ENCODE assay signal across 13 mouse cellular contexts in genomic region chr15:77219571-77219970, GRCm38 (mm10).
A peak's percentile ranks its signal among the peaks of the same experiment; 100 is the strongest.
DNase-seq lines count a peak whose midpoint lies in the region; ATAC-seq and TF ChIP-seq lines count a peak whose summit lies in the region.
"Had no signal": no experiment of that assay in that cellular context is flagged by ENCODE, and none has a peak within 500 bp of the region (broad histone marks: within the 10 kb centered on the region; RNA-seq: fewer than 3 reads in every experiment).

No protein-coding gene starts in this region.

- H3K27ac ChIP-seq in gastrocnemius, adult 2 months, result peak overlapping the region; percentile 46
- no peak overlapping the region for H3K27ac ChIP-seq in hindbrain, embryonic 16.5 days (ENCODE audit: low read depth, low read length)
- no peak overlapping the region for H3K27ac ChIP-seq in hindbrain, embryonic 13.5 days
- H3K27ac ChIP-seq in embryonic fibroblast, embryonic 13.5 days (ENCODE audit: insufficient read depth, low read length), result peak overlapping the region; percentile 93
- H3K27ac ChIP-seq: macrophage had no signal

- H3K4me1 ChIP-seq in hindbrain, embryonic 16.5 days (ENCODE audit: control insufficient read depth, insufficient read depth, low read depth, low read length), result peaks cover 7% of the 10 kb centered on the region
- peaks cover 31% of the 10 kb centered on the region for H3K4me1 ChIP-seq in hindbrain, embryonic 13.5 days (replicated peaks)
- H3K4me1 ChIP-seq in embryonic fibroblast, embryonic 13.5 days (ENCODE audit: control insufficient read depth, insufficient read depth, low read length), result peaks cover 37% of the 10 kb centered on the region

- no peak for TF ChIP-seq CTCF in gastrocnemius, adult 2 months (IDR thresholded peaks at IDR 0.05)
- TF ChIP-seq CTCF in C2C12 (IDR thresholded peaks at IDR 0.05; ENCODE audit: control insufficient read depth, insufficient read depth, insufficient read length), result no peak
- TF ChIP-seq CTCF in embryonic fibroblast, embryonic 13.5 days (IDR thresholded peaks at IDR 0.05; ENCODE audit: borderline replicate concordance, insufficient read depth, low read length), result no peak

- WGBS in hindbrain, embryonic 16.5 days, result 43% methylated on average over 1 of the region's 1 CpGs
- 61% methylated on average over 1 of the region's 1 CpGs for WGBS in hindbrain, embryonic 13.5 days

- H3K27me3 ChIP-seq in hindbrain, embryonic 16.5 days (replicated peaks; ENCODE audit: control insufficient read depth, insufficient read depth, low read length), result no peaks in the 10 kb centered on the region
- H3K27me3 ChIP-seq in hindbrain, embryonic 13.5 days, result no peaks in the 10 kb centered on the region
- H3K27me3 ChIP-seq in C2C12 (ENCODE audit: control insufficient read depth, insufficient read depth, insufficient read length), result no peaks in the 10 kb centered on the region

- H3K9ac ChIP-seq in hindbrain, embryonic 16.5 days (ENCODE audit: low read depth, low read length), result no peak overlapping the region
- H3K9ac ChIP-seq in hindbrain, embryonic 13.5 days, result no peak overlapping the region

- peak; percentile 22 for DNase-seq in gastrocnemius, adult 2 months
- DNase-seq in gastrocnemius, postnatal 14 days, result no peak
- no peak for DNase-seq in lung, postnatal 10 days
- DNase-seq: midbrain, embryonic 14.5 days; thymus, adult 2 months had no signal

- no peak overlapping the region for H3K4me3 ChIP-seq in gastrocnemius, adult 2 months
- no peak overlapping the region for H3K4me3 ChIP-seq in hindbrain, embryonic 16.5 days (ENCODE audit: low read length)
- no peak overlapping the region for H3K4me3 ChIP-seq in hindbrain, embryonic 13.5 days
- H3K4me3 ChIP-seq in C2C12 (ENCODE audit: insufficient read depth, poor library complexity, severe bottlenecking), result no peak overlapping the region
- H3K4me3 ChIP-seq in embryonic fibroblast, embryonic 13.5 days (ENCODE audit: insufficient read depth, low read length), result no peak overlapping the region
- H3K4me3 ChIP-seq: erythroblast, embryonic 14.5 days had no signal

- H3K4me2 ChIP-seq in hindbrain, embryonic 16.5 days (ENCODE audit: low read length), result no peak overlapping the region
- H3K4me2 ChIP-seq in hindbrain, embryonic 13.5 days, result no peak overlapping the region

- H3K9me3 ChIP-seq in hindbrain, embryonic 16.5 days (ENCODE audit: control insufficient read depth, low read length), result no peaks in the 10 kb centered on the region
- H3K9me3 ChIP-seq in hindbrain, embryonic 13.5 days, result no peaks in the 10 kb centered on the region

- H3K36me3 ChIP-seq in hindbrain, embryonic 16.5 days (ENCODE audit: control insufficient read depth, insufficient read depth, low read length), result no peaks in the 10 kb centered on the region
- H3K36me3 ChIP-seq in hindbrain, embryonic 13.5 days, result no peaks in the 10 kb centered on the region
- H3K36me3 ChIP-seq in C2C12 (ENCODE audit: control insufficient read depth, insufficient read depth), result no peaks in the 10 kb centered on the region

- intact Hi-C loops in gastrocnemius, adult 2 months (cut with DNase I), result no loop called here
- intact Hi-C loops in gastrocnemius, postnatal 14 days (cut with DNase I; ENCODE audit: low total_unique reads), result loop anchor here (5.0 kb wide), 1 partner anchor 62 kb away; no protein-coding TSS in a partner anchor

- peak overlapping the region; percentile 3 for H3ac ChIP-seq in C2C12 (ENCODE audit: control insufficient read depth, insufficient read length, low read depth)

- H3K79me2 ChIP-seq in C2C12 (ENCODE audit: control insufficient read depth, insufficient read depth), result peaks cover 58% of the 10 kb centered on the region

- peaks cover 24% of the 10 kb centered on the region for H3K79me3 ChIP-seq in C2C12 (ENCODE audit: low read depth)

- no peak for TF ChIP-seq POLR2A in embryonic fibroblast, embryonic 13.5 days (IDR thresholded peaks at IDR 0.05; ENCODE audit: low read depth, low read length)

- ATAC-seq in hindbrain, embryonic 16.5 days, result 0 out of 2 replicates have a peak, but pooled peaks have one; percentile 14
- no peak for ATAC-seq in hindbrain, embryonic 13.5 days (ENCODE audit: low FRiP score)
- ATAC-seq: CD4-positive, CD25-positive, alpha-beta regulatory T cell, adult 4 months; forebrain, embryonic 16.5 days had no signal

TF ChIP-seq in C2C12, 6 proteins besides CTCF, POLR2A, EP300 and RAD21:
- TF ChIP-seq MYOD1 (IDR thresholded peaks at IDR 0.05; ENCODE audit: control insufficient read depth, insufficient read length, low read depth) (no peak), MAX (IDR thresholded peaks at IDR 0.05) (no peak), CEBPB (IDR thresholded peaks at IDR 0.05; ENCODE audit: low read depth) (no peak), USF1 (IDR thresholded peaks at IDR 0.05; ENCODE audit: low read depth) (no peak), FOSL1 (IDR thresholded peaks at IDR 0.05; ENCODE audit: insufficient read depth, low read length, poor library complexity, severe bottlenecking) (no peak), MYOG (IDR thresholded peaks at IDR 0.05; ENCODE audit: control insufficient read depth, extremely low read depth, insufficient read length) (no peak)
TF ChIP-seq in C2C12: peak in this region for 0.

Comparison
In these comparisons a context has a peak if more than half of its experiments do, and no peak if none do; other contexts are left out.
1. H3K27ac ChIP-seq: peak in gastrocnemius, adult 2 months (single experiment) and embryonic fibroblast, embryonic 13.5 days (single experiment); none in hindbrain, embryonic 16.5 days (single experiment) and hindbrain, embryonic 13.5 days (single experiment).